Mouse (Mus musculus): ENCODE results near the gene Glul.

GRCm38 (mm10) chr1:153897196-153897595 is 2.5 kb upstream of the Glul start:
- TF ChIP-seq CTCF (IDR thresholded peaks at IDR 0.05; ENCODE audit: extremely low read depth, insufficient read depth, low read length) (no peak), POLR2A (IDR thresholded peaks at IDR 0.05; ENCODE audit: extremely low read depth, insufficient read depth, low read length) (no peak)
